Mouse (Mus musculus) liver, adult 2 months (tissue): ENCODE data around the gene Necap2.

Source experiments
- CTCF ChIP-seq: fragments of 200-500 bp; IDR thresholded peaks from 2 replicates; pipeline ENCODE4 v1.5.1; 2011; ENCODE audit warnings: low read depth, low read length, control low read depth
- POLR2A ChIP-seq: fragments of 200-500 bp; IDR thresholded peaks from 2 replicates; pipeline ENCODE4 v1.6.1; 2011; ENCODE audit warnings: low read length, control low read depth; ENCODE audit not compliant: insufficient read depth; ENCODE audit errors: extremely low read depth

DNA sequence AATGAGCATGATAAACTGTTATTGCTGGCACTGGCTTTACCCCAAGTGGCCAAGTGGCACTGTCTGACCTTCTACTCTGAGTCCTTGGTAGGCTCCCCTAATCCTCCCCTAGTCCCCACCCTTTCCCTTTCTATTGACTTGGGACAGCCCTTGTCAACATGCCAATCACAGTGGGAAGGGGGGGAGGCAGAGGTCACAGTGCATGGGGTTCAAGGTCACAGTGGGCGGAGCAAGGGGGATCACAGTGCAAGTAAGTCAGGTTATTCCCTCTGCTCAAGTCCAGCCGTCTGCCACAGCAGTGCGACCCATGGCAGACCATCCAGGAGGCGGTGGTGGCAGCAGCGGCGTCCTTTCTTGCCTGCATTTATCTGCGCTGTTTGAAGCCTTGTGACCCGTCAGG lies 37.2 kb upstream of the Necap2 start:
- TF ChIP-seq CTCF (no peak), POLR2A (no peak)
